Mouse (Mus musculus) megakaryocyte-erythroid progenitor cell, adult 5-6 weeks (primary cell): Measurements from ENCODE around the gene Mrps27. TPM values are rescaled to one million over a fixed set of nuclear protein-coding genes. Genes with fewer than 3 reads are reported as not detected.

Experiments
- ATAC-seq: replicated peaks from 2 replicates; pipeline ENCODE4 v1.8.0; 2016; ENCODE audit warnings: mild to moderate bottlenecking, inconsistent platforms; ENCODE audit not compliant: severe bottlenecking, poor library complexity, low FRiP score, low TSS enrichment
- total RNA-seq, 2 experiments: library from RNA; stranded (forward) in 1 of 2; stranded (reverse) in 1 of 2; fragments of 200-1000, 215-1000 nt in 1 of 2; fragments of >200 nt in 1 of 2; fragmentation: Nextera tagmentation in 1 of 2; gene quantifications; 2 replicates each; pipeline ENCODE4 v1.2.3; 2014 to 2017

Mrps27 gene
- total RNA-seq, 2 experiments from 2014 or later: 30.4 to 42.7 TPM

- ATAC-seq: no peak
Observed at GRCm38 (mm10) chr13:99451276-99451675, 106.7 kb downstream of the Mrps27 start.

GRCm38 (mm10) chr13:99452444-99452843, 107.9 kb downstream of the Mrps27 start:
- ATAC-seq: no peak

DNA sequence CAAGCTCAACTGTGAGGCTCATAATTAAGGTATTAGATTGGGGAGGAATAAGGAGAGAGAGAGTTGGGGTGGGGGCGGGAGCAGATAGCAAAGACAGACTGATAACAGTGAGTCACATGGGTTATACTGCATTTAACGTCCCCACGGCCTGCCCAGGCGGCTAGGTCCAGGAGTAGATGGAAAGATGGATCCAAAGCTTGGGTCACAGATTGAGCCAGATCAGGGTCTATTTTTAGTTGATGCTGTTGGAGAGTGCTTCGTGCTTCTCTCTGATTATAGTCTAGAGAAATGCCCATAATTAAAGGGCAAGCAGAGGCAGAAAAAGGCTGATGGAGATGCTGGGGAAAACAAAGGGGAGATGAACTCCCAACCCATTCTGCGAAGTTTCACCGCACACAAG, 110.4 kb downstream of the Mrps27 start:
- ATAC-seq: no peak

DNA sequence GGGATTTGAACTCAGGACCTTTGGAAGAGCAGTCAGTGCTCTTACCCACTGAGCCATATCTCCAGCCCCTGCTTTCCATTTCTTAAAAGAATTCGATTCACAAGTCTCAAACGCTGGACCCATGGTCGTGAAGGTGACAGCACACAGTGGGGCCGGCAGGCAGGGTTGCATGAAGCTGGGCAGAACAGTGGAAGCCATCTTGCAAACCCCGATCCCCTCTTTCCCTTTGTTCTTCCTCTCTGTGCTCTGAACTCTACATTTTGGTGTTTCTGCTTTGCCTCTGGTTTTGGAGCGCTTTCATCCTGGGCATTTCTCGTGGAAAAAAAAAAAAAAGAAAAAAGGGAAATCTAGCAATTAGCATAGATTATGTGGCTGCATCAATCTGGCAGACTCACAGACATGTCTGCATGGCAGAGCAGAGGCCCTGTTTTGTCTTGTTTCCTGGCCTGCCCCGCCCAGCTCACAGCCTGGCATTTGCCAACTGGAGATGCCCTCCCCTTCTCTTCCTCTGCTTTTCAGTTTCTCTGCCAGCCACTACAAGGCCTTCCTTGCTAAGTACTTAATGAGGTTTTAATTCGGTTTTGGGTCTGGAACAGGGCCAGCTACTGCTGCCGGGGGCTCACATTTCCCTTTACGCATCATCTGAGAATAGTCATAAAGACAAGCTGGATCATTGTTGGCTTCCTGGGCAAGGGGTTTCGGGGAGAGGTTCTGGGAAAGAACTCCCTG, 114.2 kb downstream of the Mrps27 start:
- ATAC-seq: no peak

DNA sequence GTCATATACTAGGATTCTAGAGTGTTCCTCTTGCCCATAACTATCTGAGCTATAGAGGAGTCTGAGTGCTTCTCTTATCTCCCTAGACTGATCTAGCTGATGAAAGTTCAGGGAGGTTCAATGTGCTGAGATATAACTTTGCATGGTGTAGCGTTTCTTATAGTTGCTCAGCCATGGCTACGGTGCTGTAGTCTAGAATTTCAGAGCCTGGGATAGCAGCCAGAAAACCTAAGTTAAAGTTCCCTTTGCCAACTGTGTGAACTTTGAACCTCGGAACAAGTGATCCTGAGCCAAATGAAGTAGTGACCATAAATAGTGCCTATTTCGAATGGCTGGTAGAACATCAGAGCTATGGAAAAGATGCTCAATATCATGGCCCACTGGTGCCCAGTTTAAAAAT, 115.0 kb downstream of the Mrps27 start:
- ATAC-seq: no peak

GRCm38 (mm10) chr13:99461886-99462285, 117.3 kb downstream of the Mrps27 start:
- no peak for ATAC-seq

DNA sequence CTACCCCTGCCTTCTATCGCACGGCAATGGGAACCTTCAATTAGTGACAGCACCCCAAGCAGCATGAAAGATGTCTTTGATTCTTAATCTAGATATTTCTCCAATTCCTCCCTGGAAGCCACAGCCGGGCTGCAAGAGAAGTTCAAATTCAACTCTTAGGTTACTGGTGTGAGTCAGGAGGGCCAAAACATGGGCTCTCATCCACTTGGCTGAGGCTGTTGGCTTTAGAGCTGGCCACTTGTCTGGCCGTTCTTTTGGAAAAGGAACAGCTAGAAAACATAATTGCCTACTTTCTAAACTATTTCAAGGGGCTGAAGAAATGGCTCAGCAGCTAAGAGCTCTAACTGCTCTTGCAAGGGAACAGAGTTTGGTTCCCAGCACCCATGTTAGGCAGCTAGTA, 120.0 kb downstream of the Mrps27 start:
- ATAC-seq: no peak

Other genes starting within 250 kb of the Mrps27 start
- not detected in 2 replicates for gene Zfp366, start 160.0 kb upstream of the Mrps27 start, total RNA-seq (2014; fragmentation: Nextera tagmentation)
- 0.47 TPM in 1 of 2 replicates, not detected in the other for gene Zfp366, start 160.0 kb upstream of the Mrps27 start, total RNA-seq (2017)
- 52.6 and 57.6 TPM in 2 replicates for gene Ptcd2, start 81 bp upstream of the Mrps27 start, total RNA-seq (2014; fragmentation: Nextera tagmentation)
- 60.9 and 74.7 TPM in 2 replicates for gene Ptcd2, start 81 bp upstream of the Mrps27 start, total RNA-seq (2017)
- gene Map1b, start 171.8 kb downstream of the Mrps27 start, total RNA-seq (2014; fragmentation: Nextera tagmentation): 0.12 TPM in 1 of 2 replicates, not detected in the other
- not detected in 2 replicates for gene Map1b, start 171.8 kb downstream of the Mrps27 start, total RNA-seq (2017)